Mouse (Mus musculus) liver, adult (tissue): ENCODE results near the gene Med21.

Experiments used
- GATA4 ChIP-seq: IDR thresholded peaks from 2 replicates; pipeline ENCODE4 v1.6.1; 2014; ENCODE audit warnings: mild to moderate bottlenecking, low read length; ENCODE audit not compliant: insufficient replicate concordance

Gene Med21

DNA sequence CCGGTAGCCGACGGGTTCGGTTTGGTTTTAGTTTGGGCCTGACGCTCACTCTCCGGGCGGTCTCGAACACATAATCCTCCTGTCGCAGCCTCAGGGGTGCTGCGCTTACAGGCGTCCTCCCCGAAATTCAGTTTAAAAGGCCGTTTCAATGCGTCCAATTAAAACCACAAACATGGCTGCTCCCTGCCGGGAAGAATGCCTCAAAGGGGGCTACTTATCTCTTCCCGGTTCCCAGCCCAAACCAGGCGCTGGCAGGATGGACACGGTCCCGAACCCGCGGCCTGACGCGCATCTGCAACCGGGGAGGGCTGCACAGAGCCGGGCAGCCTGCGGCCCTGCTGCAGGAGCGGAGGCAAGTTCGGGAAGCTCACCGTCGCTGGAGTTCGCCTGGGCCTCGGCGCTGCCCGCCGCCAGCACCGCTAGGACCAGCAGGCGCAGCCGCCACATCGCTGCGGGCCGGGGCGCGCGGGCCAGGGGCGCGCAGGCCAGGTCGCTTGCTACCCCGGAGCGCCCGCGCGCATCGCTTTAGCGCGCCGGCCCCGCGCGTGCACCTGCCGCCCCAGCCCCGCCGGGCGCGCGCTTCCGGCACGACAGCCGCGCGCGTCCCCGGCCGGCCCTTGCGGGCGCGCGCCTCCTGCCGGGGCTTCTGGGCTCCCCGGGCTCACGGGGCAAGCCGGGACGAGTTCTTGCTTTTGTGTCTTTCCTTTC, 8.2 kb upstream of the Med21 start:
- TF ChIP-seq GATA4: no peak

GRCm38 (mm10) chr6:146634759-146635606, 7.4 kb upstream of the Med21 start:
- no peak for TF ChIP-seq GATA4

- no peak for TF ChIP-seq GATA4
These were observed 5.9 kb upstream of the Med21 start for GRCm38 (mm10) chr6:146636482-146636881.

DNA sequence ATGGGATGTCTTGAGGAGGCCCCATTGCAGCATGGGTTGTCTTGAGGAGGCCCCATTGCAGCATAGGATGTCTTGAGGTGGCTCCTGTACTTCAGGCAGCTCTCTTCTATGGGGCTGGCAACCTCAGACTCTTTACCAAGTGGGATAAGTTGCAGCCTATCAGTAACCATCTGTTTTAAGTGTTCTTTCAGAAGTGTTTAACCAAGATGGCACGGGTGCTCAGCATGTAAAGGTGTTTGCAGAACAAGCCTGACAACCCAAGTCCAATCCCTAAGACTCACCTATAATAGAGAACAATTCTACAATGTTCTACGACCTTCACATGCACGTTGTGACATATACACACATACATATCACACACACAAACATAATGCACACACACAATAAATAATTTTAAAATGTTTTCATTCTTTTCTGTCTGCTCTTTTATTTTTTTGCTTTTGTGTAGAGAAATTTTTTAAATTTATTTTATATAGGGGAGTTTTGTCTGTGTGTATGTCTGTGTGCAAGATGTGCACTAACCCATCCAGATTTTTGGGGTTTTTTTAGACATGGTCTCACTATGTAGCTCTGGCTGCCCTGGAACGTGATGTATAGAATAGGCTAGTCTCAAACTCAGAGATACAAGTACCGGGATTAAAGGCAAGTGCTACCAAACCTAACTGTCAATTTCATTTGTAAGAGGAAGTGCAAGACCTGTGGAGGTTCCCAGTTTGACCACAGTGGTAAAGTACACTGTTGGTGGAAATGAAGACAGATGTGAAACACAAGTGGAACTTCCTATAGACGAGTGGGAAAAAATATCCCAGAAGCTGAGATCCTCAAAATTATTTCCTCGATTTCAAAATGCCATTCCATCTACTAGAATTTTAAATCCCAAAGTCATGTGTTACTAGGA, 2.0 kb upstream of the Med21 start:
- TF ChIP-seq GATA4: no peak

DNA sequence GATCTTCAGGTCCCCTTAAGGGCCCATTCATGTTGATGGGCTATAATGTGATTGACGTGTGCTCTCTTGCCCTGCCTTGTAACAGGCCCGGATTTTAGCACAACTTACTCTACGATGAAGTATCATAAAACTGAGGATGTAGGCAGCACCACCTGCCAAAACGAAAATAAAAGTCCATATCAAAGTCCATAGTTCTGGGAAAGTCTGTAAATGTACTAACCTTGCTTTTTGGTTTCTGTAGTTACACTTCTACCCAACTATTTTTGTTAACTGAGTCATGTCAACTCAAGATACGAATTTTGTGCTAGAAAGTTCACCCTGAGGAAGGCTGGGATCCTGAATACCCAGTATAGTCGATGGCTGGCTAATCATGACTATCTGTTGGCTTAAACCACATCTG, 1.4 kb upstream of the Med21 start:
- no peak for TF ChIP-seq GATA4

- no peak for TF ChIP-seq GATA4
These were observed 631 bp upstream of the Med21 start for GRCm38 (mm10) chr6:146641621-146642210.

- no peak for TF ChIP-seq GATA4
These were observed 830 bp downstream of the Med21 start for GRCm38 (mm10) chr6:146643184-146643570.

DNA sequence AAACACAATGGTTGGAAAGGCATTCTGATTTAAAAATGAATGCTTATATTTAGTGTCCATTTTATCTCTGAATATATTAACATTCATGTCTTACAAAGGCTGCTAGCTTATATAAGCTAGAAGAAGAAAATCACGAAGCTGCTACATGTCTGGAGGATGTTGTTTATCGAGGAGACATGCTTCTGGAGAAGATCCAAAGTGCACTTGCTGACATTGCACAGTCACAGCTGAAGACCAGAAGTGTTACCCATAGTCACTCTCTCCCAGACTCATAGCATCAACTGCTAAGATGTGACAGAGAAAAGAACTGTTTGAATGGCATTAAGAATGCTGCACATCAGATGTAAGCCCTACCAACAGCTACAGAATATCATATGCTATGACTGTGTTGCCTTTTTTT, 7.7 kb downstream of the Med21 start:
- no peak for TF ChIP-seq GATA4

GRCm38 (mm10) chr6:146651431-146651830, 9.1 kb downstream of the Med21 start:
- no peak for TF ChIP-seq GATA4

DNA sequence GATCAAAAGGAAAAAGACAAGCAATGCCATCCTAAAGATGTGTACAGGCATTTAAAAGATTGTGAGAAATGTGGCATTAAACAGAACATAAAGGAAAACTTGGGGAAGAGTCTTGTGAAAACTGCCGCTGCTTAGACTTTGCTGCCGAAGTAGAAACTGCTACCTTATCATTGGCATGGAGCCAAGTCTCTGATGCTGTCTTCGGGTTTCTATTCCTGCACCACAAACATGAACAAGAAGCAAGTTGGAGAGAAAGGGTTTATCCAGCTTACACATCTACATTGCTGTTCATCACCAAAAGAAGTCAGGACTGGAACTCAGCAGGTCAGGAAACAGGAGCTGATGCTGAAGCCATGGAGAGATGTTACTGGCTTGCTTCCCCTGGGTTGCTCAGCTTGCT, 10.8 kb downstream of the Med21 start:
- TF ChIP-seq GATA4: no peak

- TF ChIP-seq GATA4: no peak
These were observed 18.2 kb downstream of the Med21 start for GRCm38 (mm10) chr6:146660591-146660990.

DNA sequence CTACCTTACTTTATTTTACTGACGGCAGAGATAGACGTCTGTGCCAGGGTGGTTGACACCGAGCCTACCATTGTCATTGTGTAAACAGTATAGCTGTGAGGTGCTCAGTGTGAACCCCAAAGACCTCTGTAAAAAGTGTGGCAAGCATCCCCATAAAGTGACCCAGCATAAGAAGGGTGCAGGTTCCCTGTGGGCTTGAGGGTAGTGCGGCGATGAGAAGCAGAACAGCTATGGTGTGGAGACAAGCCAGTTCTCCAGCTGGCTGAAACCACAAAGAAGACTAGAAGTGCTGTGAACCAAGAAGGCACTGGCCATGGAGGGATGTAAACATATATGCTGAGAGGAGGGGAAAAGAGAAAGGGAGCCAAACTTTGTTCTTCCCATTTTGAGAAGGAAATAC, 19.3 kb downstream of the Med21 start:
- no peak for TF ChIP-seq GATA4

- TF ChIP-seq GATA4: no peak
These were observed 20.3 kb downstream of the Med21 start for GRCm38 (mm10) chr6:146662679-146663078.

- no peak for TF ChIP-seq GATA4
These were observed 21.8 kb downstream of the Med21 start for GRCm38 (mm10) chr6:146664116-146664515.

DNA sequence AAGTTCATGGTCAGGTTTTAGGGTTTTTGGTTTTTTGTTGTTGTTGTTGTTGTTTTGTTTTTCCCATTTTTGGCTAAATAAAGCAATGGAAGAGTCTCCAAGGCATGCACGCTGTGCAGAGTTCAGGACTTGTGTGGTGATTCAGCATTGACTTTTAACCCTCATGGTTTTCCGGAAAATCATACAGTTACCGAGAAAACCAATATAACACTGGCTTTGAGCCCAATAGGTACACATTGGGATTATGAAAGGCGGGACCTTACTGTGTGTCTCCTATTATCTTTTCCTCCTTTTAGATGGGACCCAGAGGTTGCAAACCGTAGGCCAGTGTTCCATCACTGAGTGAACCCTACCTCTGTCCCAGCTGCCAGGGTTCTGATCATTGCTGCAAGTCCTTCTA, 22.6 kb downstream of the Med21 start:
- TF ChIP-seq GATA4: no peak
